Mouse (Mus musculus): ENCODE data around the gene Tango6. TPM values are rescaled to one million over a fixed set of nuclear protein-coding genes. Genes with fewer than 3 reads are reported as not detected.

Gene Tango6
- polyA plus RNA-seq, 1 experiment from 2014 or later, result 14.5 TPM

- Histone ChIP-seq H3K36me3 (ENCODE audit: control insufficient read depth, insufficient read depth, low read length) (peaks cover 3% of the 10 kb centered on the region; the same call in 1 of the 2 replicates), H3K4me1 (ENCODE audit: control insufficient read depth, insufficient read depth, low read length) (no peaks in the 10 kb centered on the region), H3K4me3 (ENCODE audit: low read length) (no peak overlapping the region), H3K27me3 (ENCODE audit: control insufficient read depth, insufficient read depth, low read length) (no peaks in the 10 kb centered on the region), H3K4me2 (replicated peaks; ENCODE audit: low read depth, low read length) (no peak overlapping the region), H3K27ac (ENCODE audit: low read depth, low read length) (no peak overlapping the region), H3K9me3 (ENCODE audit: control insufficient read depth, low read length) (no peaks in the 10 kb centered on the region), H3K9ac (ENCODE audit: low read depth, low read length) (no peak overlapping the region)
- 93% methylated on average over 2 of the region's 2 CpGs for WGBS
- no peak for ATAC-seq (ENCODE audit: low FRiP score, low TSS enrichment)
These were observed 27.1 kb downstream of the Tango6 start for GRCm38 (mm10) chr8:106710002-106710401.

DNA sequence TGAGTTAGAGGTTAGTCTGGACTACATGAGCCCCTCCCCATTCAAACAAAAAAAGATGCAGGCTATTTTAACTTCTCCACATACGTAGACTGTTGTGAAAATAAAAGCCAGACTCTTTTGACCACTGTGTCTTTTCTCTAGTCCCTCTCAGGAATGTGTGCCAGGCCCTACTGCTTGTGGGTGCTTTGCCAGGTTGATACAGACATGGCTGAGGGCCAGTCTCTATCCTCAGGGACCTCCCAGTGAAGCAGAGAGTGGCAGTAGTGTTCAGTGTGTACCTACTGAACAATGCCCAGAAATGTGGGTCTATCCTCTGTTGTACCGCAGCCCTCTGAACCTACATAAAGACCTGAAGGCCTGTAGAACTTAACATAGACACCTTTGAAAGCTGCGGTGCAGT is 29.6 kb downstream of the Tango6 start:
- no peak overlapping the region for H3K4me3 ChIP-seq (ENCODE audit: low read length)
- no peaks in the 10 kb centered on the region for H3K9me3 ChIP-seq (ENCODE audit: control insufficient read depth, low read length)
- no peak overlapping the region for H3K27ac ChIP-seq (ENCODE audit: low read depth, low read length)
- H3K27me3 ChIP-seq (ENCODE audit: control insufficient read depth, insufficient read depth, low read length), result no peaks in the 10 kb centered on the region
- peaks cover 3% of the 10 kb centered on the region; the same call in 1 of the 2 replicates for H3K36me3 ChIP-seq (ENCODE audit: control insufficient read depth, insufficient read depth, low read length)
- no peak for ATAC-seq (ENCODE audit: low FRiP score, low TSS enrichment)
- H3K4me1 ChIP-seq (ENCODE audit: control insufficient read depth, insufficient read depth, low read length), result no peaks in the 10 kb centered on the region
- no peak overlapping the region for H3K4me2 ChIP-seq (replicated peaks; ENCODE audit: low read depth, low read length)
- 88% methylated on average over 3 of the region's 3 CpGs for WGBS
- H3K9ac ChIP-seq (ENCODE audit: low read depth, low read length), result no peak overlapping the region

GRCm38 (mm10) chr8:106714297-106714696 is 31.4 kb downstream of the Tango6 start:
- H3K27ac ChIP-seq (ENCODE audit: low read depth, low read length), result no peak overlapping the region
- 69% methylated on average over 4 of the region's 4 CpGs for WGBS
- ATAC-seq (ENCODE audit: low FRiP score, low TSS enrichment), result no peak
- H3K4me1 ChIP-seq (ENCODE audit: control insufficient read depth, insufficient read depth, low read length), result peaks cover 5% of the 10 kb centered on the region; the same call in 1 of the 2 replicates
- no peaks in the 10 kb centered on the region for H3K9me3 ChIP-seq (ENCODE audit: control insufficient read depth, low read length)
- peaks cover 3% of the 10 kb centered on the region; the same call in 1 of the 2 replicates for H3K36me3 ChIP-seq (ENCODE audit: control insufficient read depth, insufficient read depth, low read length)
- no peak overlapping the region for H3K4me2 ChIP-seq (replicated peaks; ENCODE audit: low read depth, low read length)
- H3K9ac ChIP-seq (ENCODE audit: low read depth, low read length), result no peak overlapping the region; the same call in 1 of the 2 replicates
- no peaks in the 10 kb centered on the region for H3K27me3 ChIP-seq (ENCODE audit: control insufficient read depth, insufficient read depth, low read length)
- no peak overlapping the region for H3K4me3 ChIP-seq (ENCODE audit: low read length)

GRCm38 (mm10) chr8:106718091-106718500 is 35.2 kb downstream of the Tango6 start:
- Histone ChIP-seq H3K27me3 (ENCODE audit: control insufficient read depth, insufficient read depth, low read length) (no peaks in the 10 kb centered on the region), H3K27ac (ENCODE audit: low read depth, low read length) (no peak overlapping the region), H3K4me1 (ENCODE audit: control insufficient read depth, insufficient read depth, low read length) (peaks cover 9% of the 10 kb centered on the region; the same call in 1 of the 2 replicates), H3K9ac (ENCODE audit: low read depth, low read length) (no peak overlapping the region), H3K4me3 (ENCODE audit: low read length) (no peak overlapping the region), H3K9me3 (ENCODE audit: control insufficient read depth, low read length) (no peaks in the 10 kb centered on the region), H3K36me3 (ENCODE audit: control insufficient read depth, insufficient read depth, low read length) (peaks cover 11% of the 10 kb centered on the region; the same call in 1 of the 2 replicates), H3K4me2 (replicated peaks; ENCODE audit: low read depth, low read length) (peak overlapping the region; percentile 21; the same call in 1 of the 2 replicates)
- ATAC-seq (ENCODE audit: low FRiP score, low TSS enrichment), result peak; percentile 55; the same call in 1 of the 2 replicates
- WGBS, result 12% methylated on average over 17 of the region's 17 CpGs

GRCm38 (mm10) chr8:106720921-106721320 is 38.1 kb downstream of the Tango6 start:
- 70% methylated on average over 8 of the region's 8 CpGs for WGBS
- no peak overlapping the region for H3K4me2 ChIP-seq (replicated peaks; ENCODE audit: low read depth, low read length)
- peaks cover 20% of the 10 kb centered on the region for H3K36me3 ChIP-seq (ENCODE audit: control insufficient read depth, insufficient read depth, low read length)
- peaks cover 9% of the 10 kb centered on the region; the same call in 1 of the 2 replicates for H3K4me1 ChIP-seq (ENCODE audit: control insufficient read depth, insufficient read depth, low read length)
- no peak overlapping the region for H3K27ac ChIP-seq (ENCODE audit: low read depth, low read length)
- H3K9ac ChIP-seq (ENCODE audit: low read depth, low read length), result no peak overlapping the region
- ATAC-seq (ENCODE audit: low FRiP score, low TSS enrichment), result no peak
- H3K4me3 ChIP-seq (ENCODE audit: low read length), result no peak overlapping the region
- no peaks in the 10 kb centered on the region for H3K27me3 ChIP-seq (ENCODE audit: control insufficient read depth, insufficient read depth, low read length)
- H3K9me3 ChIP-seq (ENCODE audit: control insufficient read depth, low read length), result no peaks in the 10 kb centered on the region

GRCm38 (mm10) chr8:106722453-106722852 is 39.6 kb downstream of the Tango6 start:
- Histone ChIP-seq H3K9me3 (ENCODE audit: control insufficient read depth, low read length) (no peaks in the 10 kb centered on the region), H3K27me3 (ENCODE audit: control insufficient read depth, insufficient read depth, low read length) (no peaks in the 10 kb centered on the region), H3K4me3 (ENCODE audit: low read length) (no peak overlapping the region), H3K4me1 (ENCODE audit: control insufficient read depth, insufficient read depth, low read length) (peaks cover 12% of the 10 kb centered on the region; the same call in 1 of the 2 replicates), H3K4me2 (replicated peaks; ENCODE audit: low read depth, low read length) (no peak overlapping the region), H3K9ac (ENCODE audit: low read depth, low read length) (no peak overlapping the region), H3K36me3 (ENCODE audit: control insufficient read depth, insufficient read depth, low read length) (peaks cover 28% of the 10 kb centered on the region), H3K27ac (ENCODE audit: low read depth, low read length) (no peak overlapping the region; the same call in 1 of the 2 replicates)
- WGBS, result 47% methylated on average over 6 of the region's 6 CpGs
- no peak for ATAC-seq (ENCODE audit: low FRiP score, low TSS enrichment)

GRCm38 (mm10) chr8:106723921-106724320 is 41.1 kb downstream of the Tango6 start:
- H3K9ac ChIP-seq (ENCODE audit: low read depth, low read length), result no peak overlapping the region
- no peaks in the 10 kb centered on the region for H3K9me3 ChIP-seq (ENCODE audit: control insufficient read depth, low read length)
- H3K4me2 ChIP-seq (replicated peaks; ENCODE audit: low read depth, low read length), result no peak overlapping the region
- no peak overlapping the region for H3K27ac ChIP-seq (ENCODE audit: low read depth, low read length)
- no peak overlapping the region for H3K4me3 ChIP-seq (ENCODE audit: low read length)
- no peaks in the 10 kb centered on the region for H3K27me3 ChIP-seq (ENCODE audit: control insufficient read depth, insufficient read depth, low read length)
- WGBS, result 44% methylated on average over 2 of the region's 2 CpGs
- peaks cover 8% of the 10 kb centered on the region; the same call in 1 of the 2 replicates for H3K4me1 ChIP-seq (ENCODE audit: control insufficient read depth, insufficient read depth, low read length)
- no peak for ATAC-seq (ENCODE audit: low FRiP score, low TSS enrichment)
- peaks cover 28% of the 10 kb centered on the region for H3K36me3 ChIP-seq (ENCODE audit: control insufficient read depth, insufficient read depth, low read length)

DNA sequence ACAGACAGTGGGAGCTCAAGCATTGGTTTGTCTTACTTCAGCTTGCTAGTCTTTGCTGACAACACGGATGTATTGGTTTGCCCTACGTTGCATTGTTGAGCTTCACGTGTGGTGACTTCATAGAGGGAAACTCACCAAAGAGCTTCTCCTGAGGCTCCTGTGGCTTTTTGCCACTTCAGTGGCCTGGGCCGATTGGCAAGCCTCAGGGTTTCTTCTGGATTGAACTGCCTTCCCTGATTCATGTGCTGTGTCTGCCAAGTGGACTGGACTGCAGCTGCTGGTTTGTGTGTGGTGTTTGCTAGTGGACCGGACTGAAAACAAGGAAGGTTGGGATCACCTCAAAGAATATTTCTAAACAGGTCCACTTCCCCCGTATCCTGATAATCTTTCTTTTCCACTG is 43.7 kb downstream of the Tango6 start:
- Histone ChIP-seq H3K27me3 (ENCODE audit: control insufficient read depth, insufficient read depth, low read length) (no peaks in the 10 kb centered on the region), H3K9ac (ENCODE audit: low read depth, low read length) (no peak overlapping the region), H3K9me3 (ENCODE audit: control insufficient read depth, low read length) (no peaks in the 10 kb centered on the region), H3K4me1 (ENCODE audit: control insufficient read depth, insufficient read depth, low read length) (peaks cover 8% of the 10 kb centered on the region; the same call in 1 of the 2 replicates), H3K36me3 (ENCODE audit: control insufficient read depth, insufficient read depth, low read length) (peaks cover 16% of the 10 kb centered on the region), H3K4me2 (replicated peaks; ENCODE audit: low read depth, low read length) (no peak overlapping the region), H3K4me3 (ENCODE audit: low read length) (no peak overlapping the region), H3K27ac (ENCODE audit: low read depth, low read length) (no peak overlapping the region)
- ATAC-seq (ENCODE audit: low FRiP score, low TSS enrichment), result no peak
- WGBS, result 95% methylated on average over 6 of the region's 6 CpGs

DNA sequence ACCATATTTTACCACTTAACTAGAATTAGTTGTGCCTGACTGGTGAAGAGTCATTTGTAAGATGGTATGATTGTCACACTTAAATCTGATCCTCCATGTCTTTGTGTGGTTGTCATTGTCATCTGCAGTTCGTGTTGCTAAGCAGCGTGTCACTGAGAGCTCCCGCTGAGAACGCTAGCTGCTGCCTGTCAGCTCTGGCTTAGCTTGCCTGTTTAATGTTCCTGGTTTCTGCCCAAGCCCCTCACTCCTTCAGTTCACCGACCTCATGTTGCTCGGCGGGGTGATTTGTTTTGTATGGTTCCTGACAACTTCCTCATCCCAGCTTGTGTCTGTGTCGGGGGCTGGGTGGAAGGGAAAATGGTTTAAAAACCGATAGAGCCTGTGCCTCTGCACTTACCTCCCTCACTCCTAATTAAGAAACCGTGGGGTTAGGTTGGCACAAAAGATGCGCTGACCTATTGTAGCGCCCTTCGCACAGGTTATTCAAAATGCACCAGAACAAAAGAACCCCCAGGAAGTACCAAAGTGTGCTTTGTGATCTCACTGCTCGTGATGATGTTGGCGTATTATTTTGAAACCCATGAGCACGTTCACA is 44.5 kb downstream of the Tango6 start:
- no peak for ATAC-seq (ENCODE audit: low FRiP score, low TSS enrichment)
- Histone ChIP-seq H3K9me3 (ENCODE audit: control insufficient read depth, low read length) (no peaks in the 10 kb centered on the region), H3K4me2 (replicated peaks; ENCODE audit: low read depth, low read length) (no peak overlapping the region), H3K27ac (ENCODE audit: low read depth, low read length) (no peak overlapping the region), H3K36me3 (ENCODE audit: control insufficient read depth, insufficient read depth, low read length) (peaks cover 16% of the 10 kb centered on the region), H3K27me3 (ENCODE audit: control insufficient read depth, insufficient read depth, low read length) (no peaks in the 10 kb centered on the region), H3K9ac (ENCODE audit: low read depth, low read length) (no peak overlapping the region), H3K4me1 (ENCODE audit: control insufficient read depth, insufficient read depth, low read length) (peaks cover 7% of the 10 kb centered on the region; the same call in 1 of the 2 replicates), H3K4me3 (ENCODE audit: low read length) (no peak overlapping the region)
- 43% methylated on average over 16 of the region's 16 CpGs for WGBS
